ENCODE assay signal across 20 mouse cellular contexts in genomic region chr13:119638449-119638848, GRCm38 (mm10). TPM values are rescaled to one million over a fixed set of nuclear protein-coding genes. Genes with fewer than 3 reads are reported as not detected.
A peak's percentile ranks its signal among the peaks of the same experiment; 100 is the strongest.
DNase-seq lines count a peak whose midpoint lies in the region; ATAC-seq lines count a peak whose summit lies in the region.
"Had no signal": no experiment of that assay in that cellular context is flagged by ENCODE, and none has a peak within 500 bp of the region (broad histone marks: within the 10 kb centered on the region; RNA-seq: fewer than 3 reads in every experiment).

No protein-coding gene starts in this region.

- 79% methylated on average over 5 of the region's 5 CpGs for WGBS in kidney, embryonic 14.5 days
- 81% methylated on average over 5 of the region's 5 CpGs for WGBS in kidney, embryonic 16.5 days

- no peaks in the 10 kb centered on the region for H3K36me3 ChIP-seq in kidney, embryonic 14.5 days (ENCODE audit: control insufficient read depth, insufficient read depth, low read length)
- H3K36me3 ChIP-seq in kidney, embryonic 16.5 days (ENCODE audit: insufficient read depth, low read length), result no peaks in the 10 kb centered on the region
- H3K36me3 ChIP-seq: embryonic facial prominence, embryonic 13.5 days; forebrain, embryonic 12.5 days; heart, embryonic 12.5 days had no signal

- intact Hi-C loops in left cerebral cortex, postnatal 14 days (cut with DNase I), result no loop called here

- ATAC-seq in kidney, embryonic 14.5 days (ENCODE audit: low FRiP score, low TSS enrichment), result no peak
- peak; percentile 79 for ATAC-seq in kidney, embryonic 16.5 days (ENCODE audit: low FRiP score, low TSS enrichment)
- ATAC-seq: forebrain, embryonic 16.5 days had no signal

- H3K27ac ChIP-seq in kidney, embryonic 14.5 days (ENCODE audit: low read depth, low read length), result no peak overlapping the region
- peak overlapping the region; percentile 44 for H3K27ac ChIP-seq in kidney, embryonic 16.5 days (ENCODE audit: low read length)
- H3K27ac ChIP-seq: embryonic facial prominence, embryonic 13.5 days; forebrain, embryonic 12.5 days had no signal

- peak; percentile 58 for DNase-seq in kidney, adult 11 months
- DNase-seq in kidney, postnatal 25 days, result peak; percentile 60 to 89
- no peak for DNase-seq in adrenal gland, adult (ENCODE audit: inconsistent age in 2 of 2, low spot score in 1 of 2)
- DNase-seq in ovary, adult 18-20 months (ENCODE audit: low spot score), result no peak
- DNase-seq in left cerebral cortex, postnatal 14 days (ENCODE audit: low spot score in 2 of 2), result no peak
- DNase-seq: adrenal gland, postnatal 14 days; cerebellum, adult 11-12 months; cerebellum, adult 9-10 months; cerebellum, postnatal 25 days; gastrocnemius, postnatal 14 days had no signal

- no peak overlapping the region for H3K4me2 ChIP-seq in kidney, embryonic 14.5 days (replicated peaks; ENCODE audit: low read depth, low read length)
- no peak overlapping the region for H3K4me2 ChIP-seq in kidney, embryonic 16.5 days (replicated peaks; ENCODE audit: low read depth, low read length)
- H3K4me2 ChIP-seq: embryonic facial prominence, embryonic 13.5 days; forebrain, embryonic 12.5 days; heart, embryonic 12.5 days had no signal

- no peak overlapping the region for H3K4me3 ChIP-seq in kidney, embryonic 14.5 days (ENCODE audit: low read length)
- no peak overlapping the region for H3K4me3 ChIP-seq in kidney, embryonic 16.5 days (ENCODE audit: low read length)
- H3K4me3 ChIP-seq: embryonic facial prominence, embryonic 13.5 days; forebrain, embryonic 12.5 days; heart, embryonic 12.5 days had no signal

- no peaks in the 10 kb centered on the region for H3K9me3 ChIP-seq in kidney, embryonic 14.5 days (ENCODE audit: control insufficient read depth, low read length)
- no peaks in the 10 kb centered on the region for H3K9me3 ChIP-seq in kidney, embryonic 16.5 days (ENCODE audit: low read length)
- H3K9me3 ChIP-seq: embryonic facial prominence, embryonic 13.5 days; forebrain, embryonic 12.5 days; heart, embryonic 12.5 days had no signal

- H3K9ac ChIP-seq in kidney, embryonic 14.5 days (ENCODE audit: low read depth, low read length), result no peak overlapping the region
- no peak overlapping the region for H3K9ac ChIP-seq in kidney, embryonic 16.5 days (replicated peaks; ENCODE audit: low read length)
- H3K9ac ChIP-seq: embryonic facial prominence, embryonic 13.5 days; forebrain, embryonic 12.5 days; heart, embryonic 12.5 days had no signal

- no peaks in the 10 kb centered on the region for H3K4me1 ChIP-seq in kidney, embryonic 14.5 days (ENCODE audit: control insufficient read depth, insufficient read depth, low read length)
- no peaks in the 10 kb centered on the region for H3K4me1 ChIP-seq in kidney, embryonic 16.5 days (ENCODE audit: insufficient read depth, low read length)
- H3K4me1 ChIP-seq: embryonic facial prominence, embryonic 13.5 days; forebrain, embryonic 12.5 days; heart, embryonic 12.5 days had no signal

- H3K27me3 ChIP-seq in kidney, embryonic 14.5 days (ENCODE audit: control insufficient read depth, insufficient read depth, low read length), result no peaks in the 10 kb centered on the region
- no peaks in the 10 kb centered on the region for H3K27me3 ChIP-seq in kidney, embryonic 16.5 days (ENCODE audit: insufficient read depth, low read length)

RNA-seq across cellular contexts. Expression of gene Ccl28, which starts 14.8 kb away (rescaled TPM):
- 0.13 TPM in 1 of 2 replicates, not detected in the other for polyA plus RNA-seq in kidney, embryonic 14.5 days (2014; fragmentation: Nextera tagmentation; extraction: Ambion mirVana)
- 0.12 and 0.15 TPM in 2 replicates for polyA plus RNA-seq in kidney, embryonic 16.5 days (2015; fragmentation: Nextera tagmentation; extraction: Ambion mirVana)
- total RNA-seq in left cerebral cortex, postnatal 14 days (2021), result 1 to 10 TPM in 1 of 2 experiments, under 1 TPM in 1; 0.90 to 1.3 TPM
- total RNA-seq: MEL had no signal
- polyA plus RNA-seq: C2C12; heart, embryonic 12.5 days; heart, embryonic 16.5 days; hindbrain, embryonic 11.5 days had no signal

RNA-seq across cellular contexts. Expression of gene Hmgcs1, which starts 51.7 kb away (rescaled TPM):
- 85.4 and 161 TPM in 2 replicates for polyA plus RNA-seq in kidney, embryonic 14.5 days (2014; fragmentation: Nextera tagmentation; extraction: Ambion mirVana)
- polyA plus RNA-seq in kidney, embryonic 16.5 days (2015; fragmentation: Nextera tagmentation; extraction: Ambion mirVana), result 202 and 204 TPM in 2 replicates
- total RNA-seq in left cerebral cortex, postnatal 14 days (2021), result 100 to 1,000 TPM; 445 to 454 TPM

Comparison
In these comparisons a context has a peak if more than half of its experiments do, and no peak if none do; other contexts are left out.
1. DNase-seq: peak in kidney, adult 11 months (single experiment) and kidney, postnatal 25 days (2 of 2); none in adrenal gland, adult (0 of 2), ovary, adult 18-20 months (single experiment) and left cerebral cortex, postnatal 14 days (0 of 2).